8 mouse cellular contexts compared by ENCODE assay signal in genomic region chr11:109244635-109245360, GRCm38 (mm10). TPM values are rescaled to one million over a fixed set of nuclear protein-coding genes. Genes with fewer than 3 reads are reported as not detected.
DNase-seq lines count a peak whose midpoint lies in the region; ATAC-seq and TF ChIP-seq lines count a peak whose summit lies in the region.

No protein-coding gene starts in this region.

- no peaks in the 10 kb centered on the region for H3K4me1 ChIP-seq in heart, embryonic 16.5 days (ENCODE audit: control insufficient read depth, insufficient read depth, low read length)
- H3K4me1 ChIP-seq in lung, embryonic 14.5 days (ENCODE audit: insufficient read depth): no peaks in the 10 kb centered on the region

- H3K36me3 ChIP-seq in heart, embryonic 16.5 days (ENCODE audit: control insufficient read depth, insufficient read depth): no peaks in the 10 kb centered on the region
- no peaks in the 10 kb centered on the region for H3K36me3 ChIP-seq in lung, embryonic 14.5 days (ENCODE audit: insufficient read depth)

- H3K9me3 ChIP-seq in heart, embryonic 16.5 days (replicated peaks; ENCODE audit: control insufficient read depth, low read length): no peaks in the 10 kb centered on the region
- H3K9me3 ChIP-seq in lung, embryonic 14.5 days (ENCODE audit: low read depth, low read length): no peaks in the 10 kb centered on the region

- H3K27me3 ChIP-seq in heart, embryonic 16.5 days (ENCODE audit: control insufficient read depth, insufficient read depth, low read length): no peaks in the 10 kb centered on the region
- H3K27me3 ChIP-seq in lung, embryonic 14.5 days (ENCODE audit: insufficient read depth, low read length): no peaks in the 10 kb centered on the region

- H3K9ac ChIP-seq in heart, embryonic 16.5 days (ENCODE audit: low read length): no peak overlapping the region
- no peak overlapping the region for H3K9ac ChIP-seq in lung, embryonic 14.5 days

- DNase-seq in adrenal gland, adult 2 months: peak; percentile 46
- no peak for DNase-seq in adrenal gland, postnatal 4 days (ENCODE audit: low spot score in 2 of 2)
- DNase-seq in ZHBTc4 (ENCODE audit: low read depth, low spot score): peak; percentile 70
- peak; percentile 86 for DNase-seq in embryo, embryonic 10.5 days (ENCODE audit: low spot score)
- DNase-seq in kidney, postnatal 14 days: peak; percentile 64
- peak; percentile 92 for DNase-seq in lung, embryonic 14.5 days

- peak; percentile 82 for TF ChIP-seq CTCF in lung, embryonic 14.5 days (IDR thresholded peaks at IDR 0.05; ENCODE audit: low read depth)

- WGBS in heart, embryonic 16.5 days: 30% methylated on average over 23 of the region's 23 CpGs
- 24% methylated on average over 23 of the region's 23 CpGs for WGBS in lung, embryonic 14.5 days

- no peak for ATAC-seq in heart, embryonic 16.5 days (replicated peaks; ENCODE audit: extremely low read depth, insufficient read depth, low FRiP score)
- peak; percentile 71 for ATAC-seq in lung, embryonic 14.5 days (ENCODE audit: insufficient read depth)
- peak; percentile 63 for ATAC-seq in neutrophil, adult 5-6 weeks (ENCODE audit: extremely low read depth, insufficient number of reproducible peaks, low FRiP score, poor library complexity, severe bottlenecking)

- H3K4me3 ChIP-seq in heart, embryonic 16.5 days (ENCODE audit: low read length): no peak overlapping the region
- H3K4me3 ChIP-seq in lung, embryonic 14.5 days (ENCODE audit: low read depth, low read length): no peak overlapping the region

- H3K27ac ChIP-seq in heart, embryonic 16.5 days (ENCODE audit: low read length): no peak overlapping the region
- no peak overlapping the region for H3K27ac ChIP-seq in lung, embryonic 14.5 days (ENCODE audit: low read depth)

- peak overlapping the region; percentile 22; the same call in 1 of the 2 replicates for H3K4me2 ChIP-seq in heart, embryonic 16.5 days (ENCODE audit: low read depth, low read length)
- peak overlapping the region; percentile 47 for H3K4me2 ChIP-seq in lung, embryonic 14.5 days

RNA-seq across cellular contexts. Expression of gene Rgs9, which starts 53.1 kb away (rescaled TPM):
- total RNA-seq in adrenal gland, adult 2 months (2021): 1 to 10 TPM; 4.3 to 6.0 TPM
- 2.5 and 2.8 TPM in 2 replicates for polyA plus RNA-seq in adrenal gland, adult 2 months (2012; rRNA removed)
- total RNA-seq in adrenal gland, postnatal 4 days (2021): 10 to 100 TPM; 10.8 to 11.3 TPM
- polyA plus RNA-seq in heart, embryonic 16.5 days (2015; fragmentation: Nextera tagmentation; extraction: Ambion mirVana): 0.82 and 1.4 TPM in 2 replicates
- 1.4 and 1.5 TPM in 2 replicates for polyA plus RNA-seq in lung, embryonic 14.5 days (2014; fragmentation: Nextera tagmentation; extraction: Ambion mirVana)
- 0.35 and 0.49 TPM in 2 replicates for total RNA-seq in neutrophil, adult 5-6 weeks (2017)

Comparison
In these comparisons a context has a peak if more than half of its experiments do, and no peak if none do; other contexts are left out.
1. DNase-seq: peak in adrenal gland, adult 2 months (single experiment), ZHBTc4 (single experiment), embryo, embryonic 10.5 days (single experiment), kidney, postnatal 14 days (single experiment) and lung, embryonic 14.5 days (single experiment); none in adrenal gland, postnatal 4 days (0 of 2).